Mouse (Mus musculus) left cerebral cortex, adult 9 months (tissue): ENCODE measurements around the gene Padi2.

Experiments
- DNase-seq, 2 experiments: peaks; one replicate each; pipeline ENCODE4 v3.0.0; 2022; ENCODE audit warnings: low spot score in 2 of 2

Padi2 gene

DNA sequence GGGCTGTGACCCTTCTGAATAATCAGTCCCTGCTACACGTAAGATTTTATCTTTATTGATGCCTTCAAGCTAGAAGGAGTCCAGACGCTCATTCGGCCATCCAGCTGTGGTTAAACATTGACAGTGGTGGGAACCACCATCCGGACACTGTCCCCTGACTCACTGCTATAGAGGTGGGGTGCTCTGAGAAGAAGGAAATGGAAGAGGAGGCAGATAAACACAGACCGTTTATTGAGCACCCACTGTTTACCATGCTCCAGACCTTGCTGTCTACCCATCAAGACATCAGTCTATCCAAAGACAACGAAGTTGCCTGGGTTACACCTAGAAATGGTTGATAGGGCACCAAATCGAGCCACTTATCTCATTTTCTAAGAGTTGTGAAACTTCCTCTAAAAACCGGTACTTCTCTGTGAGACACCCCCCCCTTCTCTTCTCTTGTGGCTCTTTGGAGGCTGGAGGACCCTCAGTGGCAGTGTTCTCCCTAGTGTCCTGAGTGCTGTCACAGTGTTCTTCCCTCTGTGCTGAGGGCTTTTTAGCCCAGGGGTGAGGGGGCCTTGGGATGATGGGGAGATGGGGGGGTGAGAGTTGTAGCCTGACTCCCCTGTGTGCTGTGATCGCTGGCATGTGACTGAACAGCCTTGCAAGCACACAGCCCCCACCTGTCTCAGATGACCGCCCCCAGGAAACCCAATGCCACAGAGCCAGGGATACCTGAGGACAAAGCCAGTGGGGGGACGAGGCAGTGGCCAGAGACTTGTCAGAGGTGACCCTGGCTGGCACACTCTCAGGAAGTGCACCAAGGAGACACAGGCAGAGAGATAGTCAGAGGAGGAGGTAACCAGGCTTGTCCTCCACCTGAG lies 14.1 kb downstream of the Padi2 start:
- DNase-seq, result no peak

DNA sequence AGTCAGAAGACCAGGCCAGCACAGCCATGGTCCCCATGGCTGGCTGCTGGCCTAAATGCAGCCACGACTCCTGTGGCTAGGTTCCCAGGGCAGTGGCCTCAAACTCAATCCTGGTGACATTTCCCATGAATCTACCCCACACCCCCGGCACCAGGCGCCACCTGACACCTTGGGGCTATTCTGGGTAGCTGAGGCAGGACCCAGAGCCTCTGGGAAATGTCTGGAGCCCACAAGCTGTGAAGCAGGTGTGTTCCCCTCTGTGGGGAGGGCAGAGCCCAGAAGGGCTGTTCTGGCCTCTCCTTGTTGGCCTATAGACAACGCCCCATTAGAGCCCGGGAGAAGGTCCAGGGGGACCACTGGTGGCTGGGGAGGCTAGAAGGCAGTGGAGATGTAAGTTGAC lies 16.4 kb downstream of the Padi2 start:
- DNase-seq, result no peak

DNA sequence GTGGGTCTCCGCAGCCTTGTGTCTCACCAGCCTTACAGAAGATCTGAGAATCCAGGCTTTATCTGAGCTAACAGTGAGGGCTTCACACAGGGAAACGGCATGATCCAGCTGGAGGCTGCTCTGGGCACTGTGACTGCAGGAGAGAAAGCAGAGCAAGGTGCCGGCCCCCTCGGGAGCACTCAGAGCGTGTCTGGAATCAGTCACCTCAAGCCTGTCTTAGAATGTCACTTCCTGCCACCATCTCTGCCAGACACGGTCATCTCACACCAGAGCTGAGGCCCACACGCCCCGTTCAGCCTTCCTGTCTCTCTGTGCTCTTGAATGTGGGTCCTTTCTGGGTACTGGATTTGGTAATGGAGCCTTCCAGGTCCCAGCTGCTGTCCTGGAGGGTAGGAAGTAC lies 19.5 kb downstream of the Padi2 start:
- no peak for DNase-seq

DNA sequence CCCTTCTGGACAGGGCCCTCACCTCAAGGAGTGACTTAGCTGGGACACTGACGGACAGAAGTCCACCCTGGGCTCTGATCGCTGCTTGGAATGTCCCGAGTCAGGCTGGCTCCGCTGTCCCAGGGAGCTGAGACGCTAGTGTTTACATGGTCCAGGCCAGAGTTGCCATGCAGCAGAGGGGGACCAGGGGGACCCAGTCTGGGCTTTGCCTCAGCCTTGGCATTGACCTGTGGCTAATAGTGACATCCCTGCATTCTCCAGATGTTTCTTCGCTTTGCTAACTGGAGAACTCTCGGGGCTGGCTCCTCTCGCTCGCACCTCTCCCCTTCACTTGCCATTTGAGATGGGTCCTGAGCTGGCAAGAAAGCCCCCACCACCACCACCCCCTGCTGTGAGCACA lies 22.2 kb downstream of the Padi2 start:
- no peak for DNase-seq

DNA sequence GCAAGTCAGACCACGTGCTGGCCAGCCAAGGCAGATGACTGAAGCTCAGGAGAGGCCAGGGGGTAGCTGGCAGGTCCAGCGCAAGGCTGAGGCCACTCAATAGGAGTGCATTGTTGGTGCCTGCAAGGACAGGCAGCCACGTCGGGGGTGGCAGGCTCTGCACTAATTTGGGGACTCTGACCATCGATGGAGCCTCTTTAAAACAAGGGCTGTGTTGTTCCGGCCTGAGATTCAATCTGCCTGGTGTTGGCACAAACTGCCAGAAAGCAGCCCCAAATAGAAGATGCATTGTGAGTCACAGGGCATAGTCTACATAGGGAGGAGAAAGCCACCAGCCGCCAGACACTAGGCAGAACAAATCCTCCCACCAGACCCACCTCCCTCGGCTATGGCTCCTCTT lies 23.6 kb downstream of the Padi2 start:
- DNase-seq, result peak; percentile 78 to 83

DNA sequence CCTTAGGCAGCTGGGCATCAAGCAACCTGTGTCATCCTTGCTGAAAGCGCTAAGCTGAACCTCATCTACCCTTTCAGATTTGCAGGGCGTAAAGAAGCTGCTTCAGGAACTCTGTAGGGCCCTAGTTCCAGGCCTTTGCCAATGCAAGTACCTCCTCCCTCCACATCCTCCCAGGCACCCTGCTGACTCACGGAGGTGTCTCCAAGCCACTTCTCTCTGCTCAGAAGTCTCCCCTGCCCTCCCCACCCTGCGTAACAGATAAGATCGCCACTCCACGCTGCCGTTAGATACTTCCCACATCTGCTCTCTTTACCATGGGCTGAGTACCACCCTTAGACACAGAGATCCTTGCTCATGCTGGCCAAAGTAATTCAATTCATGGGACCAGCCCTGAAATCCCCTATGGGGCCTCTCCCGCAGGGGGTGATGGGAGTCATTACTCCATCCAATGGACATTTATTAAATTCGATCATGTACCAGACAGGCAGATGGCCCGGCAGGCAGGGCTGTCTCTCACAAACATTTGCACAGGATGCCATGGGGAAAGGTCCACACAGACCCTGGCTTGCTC lies 24.8 kb downstream of the Padi2 start:
- no peak for DNase-seq

DNA sequence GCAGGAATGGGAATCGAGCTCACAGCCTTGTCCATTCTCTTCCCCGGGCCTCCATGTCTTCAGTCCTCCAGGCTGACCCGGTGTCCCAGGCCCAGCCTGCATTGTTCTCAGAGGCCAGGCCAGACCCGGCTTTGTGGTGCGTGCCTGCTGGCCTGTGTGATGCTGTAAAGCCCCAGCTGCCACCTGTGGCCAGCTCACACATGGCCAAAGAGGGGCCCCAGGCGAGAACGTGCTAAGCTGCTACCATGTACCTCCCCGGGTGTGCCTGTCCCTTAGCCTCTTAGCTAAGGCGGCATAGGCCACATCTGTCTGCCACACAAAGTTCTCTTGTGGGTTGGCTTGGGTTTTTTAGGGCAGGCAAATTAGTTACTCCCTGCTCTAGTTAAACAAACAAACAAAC lies 29.5 kb downstream of the Padi2 start:
- DNase-seq, result no peak

DNA sequence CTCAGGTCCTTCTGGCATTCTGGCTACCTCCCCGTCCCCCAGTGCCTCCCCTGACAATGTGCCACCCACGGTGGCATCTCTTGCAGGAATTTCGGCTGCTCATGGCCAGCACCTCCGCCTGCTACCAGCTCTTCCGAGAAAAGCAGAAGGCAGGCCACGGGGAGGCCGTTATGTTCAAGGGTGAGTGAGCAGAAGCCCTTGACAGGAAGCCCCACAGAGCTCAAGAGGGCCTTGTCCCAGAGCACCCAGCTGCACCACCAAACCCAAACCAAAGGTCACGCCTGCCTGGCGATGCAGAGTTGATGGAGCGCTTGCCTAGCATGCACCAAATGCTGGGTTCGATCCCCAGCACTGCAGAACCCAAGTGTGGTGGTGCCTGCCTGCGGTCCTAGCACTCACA lies 38.2 kb downstream of the Padi2 start:
- no peak for DNase-seq

DNA sequence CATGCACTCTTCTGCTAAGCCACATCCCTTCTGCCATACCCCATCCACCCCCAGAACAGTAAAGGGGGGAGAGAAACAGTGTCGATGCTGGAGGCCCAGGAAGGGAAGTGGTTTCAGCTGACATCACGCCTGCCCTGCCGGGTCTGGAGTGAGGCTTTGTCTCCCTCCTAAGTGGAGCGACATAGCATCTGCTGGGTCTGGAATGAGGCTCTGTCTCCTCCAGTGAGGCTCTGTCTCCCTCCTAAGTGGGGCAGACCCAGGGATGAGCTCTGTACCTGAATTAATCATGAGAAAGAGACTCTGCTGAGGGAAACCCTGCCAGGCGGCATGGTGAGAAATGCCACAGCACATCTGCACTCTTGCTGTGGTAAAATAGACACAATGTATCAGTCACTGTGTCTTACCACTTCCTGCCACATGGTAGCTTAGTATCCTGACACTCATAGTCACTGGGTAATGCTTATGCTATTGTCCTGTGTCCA lies 38.9 kb downstream of the Padi2 start:
- no peak for DNase-seq

DNA sequence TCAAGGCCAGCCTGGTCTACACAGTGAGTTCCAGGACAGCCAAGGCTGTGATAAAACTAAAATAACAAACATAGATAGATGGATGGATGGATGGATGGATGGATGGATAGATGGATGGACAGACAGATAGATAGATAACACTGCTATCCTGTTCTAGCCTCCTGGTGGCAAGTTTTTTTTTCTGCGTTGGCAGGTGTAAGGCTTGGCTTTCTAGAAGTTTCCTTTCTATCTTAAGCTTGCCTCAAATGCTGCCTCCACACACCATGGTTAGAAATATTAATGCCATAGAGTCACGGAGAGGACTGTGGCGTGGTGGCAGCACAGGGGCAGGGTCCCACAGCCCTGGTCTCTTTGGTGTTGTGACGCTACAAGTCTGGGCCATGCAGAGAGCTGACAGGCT lies 39.4 kb downstream of the Padi2 start:
- DNase-seq, result no peak

DNA sequence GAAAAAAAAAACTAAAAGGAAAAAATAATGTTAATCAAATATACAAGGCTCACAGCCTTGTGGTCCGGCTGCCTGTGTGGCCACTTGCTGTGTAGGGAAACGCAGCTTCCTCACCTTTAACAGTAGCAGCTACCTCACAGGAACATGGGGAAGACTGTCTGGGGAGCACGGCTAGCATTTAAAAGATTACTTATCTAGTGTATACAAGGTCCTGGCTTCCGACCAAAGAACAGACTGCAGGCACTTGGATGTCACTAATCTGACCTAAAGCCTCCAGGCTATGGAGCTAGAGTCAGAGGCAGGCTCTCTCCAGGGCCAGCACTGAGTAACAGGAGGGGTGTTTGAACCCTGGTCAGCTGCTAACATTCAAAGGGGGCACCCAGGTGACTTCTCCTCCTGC lies 39.9 kb downstream of the Padi2 start:
- no peak for DNase-seq

DNA sequence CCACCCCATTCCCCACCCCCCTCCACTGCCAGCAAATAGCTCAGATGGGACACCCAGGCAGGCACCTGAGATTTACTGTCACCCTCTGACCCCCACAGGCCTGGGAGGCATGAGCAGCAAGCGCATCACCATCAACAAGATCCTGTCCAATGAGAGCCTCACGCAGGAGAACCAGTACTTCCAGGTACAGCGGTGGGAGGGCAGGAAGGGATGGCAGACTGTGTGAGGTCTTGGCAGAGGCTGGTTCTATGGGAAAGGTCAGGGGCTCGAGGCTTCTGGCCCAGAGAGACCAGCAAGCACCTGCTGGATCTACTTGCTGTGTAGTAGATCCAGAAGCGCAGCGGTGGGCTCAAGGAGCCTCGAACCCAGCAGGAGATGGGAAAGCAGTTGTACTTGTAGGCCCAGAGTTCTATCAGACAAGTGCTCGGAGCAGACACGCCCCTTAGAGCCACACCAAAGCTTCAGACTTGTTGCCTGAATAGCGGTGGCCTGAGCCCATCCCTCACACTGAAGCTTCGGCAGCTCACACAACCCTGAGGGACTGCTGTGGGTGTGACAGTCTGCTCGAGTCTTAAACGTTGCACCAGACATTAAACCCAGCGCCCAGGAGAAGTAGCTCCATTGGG lies 40.5 kb downstream of the Padi2 start:
- no peak for DNase-seq

DNA sequence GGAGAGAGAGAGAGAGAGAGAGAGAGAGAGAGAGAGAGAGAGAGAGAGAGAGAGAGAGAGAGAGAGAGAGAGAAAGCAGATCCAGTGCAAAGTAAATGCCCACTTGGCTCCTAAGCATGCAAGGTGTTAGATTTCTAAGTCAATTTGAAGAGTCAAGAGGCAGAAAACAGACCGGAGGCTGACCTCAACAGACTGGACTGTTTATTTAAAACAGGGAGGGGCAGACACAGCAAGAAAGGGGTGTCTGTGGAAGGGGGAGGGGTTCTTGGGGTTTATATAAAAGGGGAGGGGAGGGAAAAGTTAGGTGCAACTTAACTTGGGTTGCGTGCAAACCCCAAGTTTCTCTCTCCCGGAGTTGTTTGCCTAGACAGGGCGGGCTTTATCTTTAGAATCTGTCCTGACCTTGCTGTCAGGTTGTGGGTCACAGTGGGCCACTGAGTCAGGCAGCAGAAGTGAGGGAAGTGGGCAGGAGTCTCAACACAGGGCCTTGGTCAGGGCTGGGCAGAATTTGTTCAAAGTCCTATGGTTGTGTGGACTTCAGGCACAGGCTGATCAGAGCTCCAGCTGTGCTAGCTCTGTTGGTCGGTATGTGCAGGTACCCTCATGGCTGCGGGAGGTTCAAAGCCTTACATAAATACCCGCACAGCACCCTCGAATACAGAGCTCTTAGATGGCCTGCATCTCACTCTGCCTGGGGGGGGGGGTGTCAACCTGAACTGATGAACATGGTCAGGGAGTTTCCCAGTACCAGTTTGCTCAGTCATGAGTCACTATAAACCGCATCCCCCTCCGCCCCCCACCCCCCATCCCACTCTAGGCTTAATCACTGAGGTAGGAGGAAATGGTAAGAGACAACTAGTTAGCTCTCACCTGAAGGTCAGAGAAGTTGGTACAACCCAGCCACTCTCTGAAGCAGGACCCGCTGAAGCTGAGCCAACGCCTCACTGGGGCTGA lies 41.6 kb downstream of the Padi2 start:
- no peak for DNase-seq

DNA sequence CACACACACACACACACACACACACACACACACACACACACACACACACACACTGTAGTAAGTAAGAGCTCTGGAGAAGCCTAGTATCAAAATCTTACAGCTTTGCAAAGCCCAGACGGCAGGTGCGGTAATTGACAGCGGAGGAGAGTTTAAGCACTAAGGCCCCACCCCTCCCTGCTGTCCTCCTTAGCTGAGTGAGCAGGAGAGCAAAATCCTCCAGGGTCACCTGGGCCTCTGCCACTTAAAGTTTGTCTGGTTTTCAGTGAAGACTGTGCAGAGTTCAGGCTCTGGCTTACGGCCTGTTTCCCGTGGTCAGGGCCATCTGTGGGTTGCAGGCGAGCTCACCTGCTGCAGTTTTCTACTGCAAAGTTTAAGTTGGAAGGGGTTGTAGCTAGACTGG lies 42.3 kb downstream of the Padi2 start:
- DNase-seq, result no peak

DNA sequence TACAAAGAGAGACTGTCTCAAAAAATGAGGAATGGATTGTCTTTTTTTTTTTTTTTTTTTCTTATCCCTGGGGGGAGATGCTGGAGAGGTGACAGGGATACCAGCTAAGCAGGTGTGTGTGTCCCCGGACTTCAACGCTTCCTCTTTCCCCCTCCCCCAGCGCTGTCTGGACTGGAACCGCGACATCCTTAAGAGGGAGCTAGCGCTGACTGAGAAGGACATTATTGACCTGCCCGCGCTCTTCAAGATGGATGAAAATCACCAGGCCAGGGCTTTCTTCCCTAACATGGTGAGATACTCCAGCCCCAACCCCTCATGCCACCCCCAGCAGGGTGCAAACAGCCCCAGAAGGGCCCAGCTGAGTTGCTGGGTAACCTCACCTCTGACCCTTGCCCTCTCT lies 42.9 kb downstream of the Padi2 start:
- no peak for DNase-seq

DNA sequence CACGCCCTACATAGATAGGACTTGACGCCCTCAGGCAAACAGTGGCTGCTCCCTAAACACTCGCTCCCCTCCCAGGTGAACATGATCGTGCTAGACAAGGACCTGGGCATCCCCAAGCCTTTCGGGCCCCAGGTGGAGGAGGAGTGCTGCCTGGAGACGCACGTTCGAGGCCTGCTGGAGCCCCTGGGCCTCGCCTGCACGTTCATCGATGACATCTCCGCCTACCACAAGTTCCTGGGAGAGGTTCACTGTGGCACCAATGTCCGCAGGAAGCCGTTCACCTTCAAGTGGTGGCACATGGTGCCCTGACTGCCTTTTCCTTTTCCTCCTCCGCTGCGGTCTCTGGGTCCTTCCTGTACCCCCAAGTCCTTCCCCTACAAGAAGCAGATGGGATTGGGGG lies 43.5 kb downstream of the Padi2 start:
- no peak for DNase-seq

DNA sequence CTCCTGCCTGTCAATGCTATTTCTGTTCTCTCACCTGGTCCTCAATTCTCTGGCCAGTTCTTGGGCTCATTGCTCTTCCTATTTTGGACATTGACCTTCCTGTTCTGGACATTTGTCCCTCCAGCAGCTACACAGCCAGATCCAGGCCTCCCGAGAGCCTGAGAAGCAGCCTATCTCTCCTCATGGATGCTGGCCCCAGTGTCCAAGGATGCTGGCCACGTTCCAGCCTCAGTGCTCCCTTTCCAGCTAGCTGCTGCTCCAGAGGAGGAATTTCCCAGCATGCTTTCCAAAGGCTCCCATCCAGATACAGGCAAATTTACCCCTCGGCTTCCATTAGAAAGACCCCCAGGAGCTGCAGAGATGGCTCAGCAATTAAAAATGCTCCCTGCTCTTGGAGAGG lies 44.4 kb downstream of the Padi2 start:
- DNase-seq, result no peak

DNA sequence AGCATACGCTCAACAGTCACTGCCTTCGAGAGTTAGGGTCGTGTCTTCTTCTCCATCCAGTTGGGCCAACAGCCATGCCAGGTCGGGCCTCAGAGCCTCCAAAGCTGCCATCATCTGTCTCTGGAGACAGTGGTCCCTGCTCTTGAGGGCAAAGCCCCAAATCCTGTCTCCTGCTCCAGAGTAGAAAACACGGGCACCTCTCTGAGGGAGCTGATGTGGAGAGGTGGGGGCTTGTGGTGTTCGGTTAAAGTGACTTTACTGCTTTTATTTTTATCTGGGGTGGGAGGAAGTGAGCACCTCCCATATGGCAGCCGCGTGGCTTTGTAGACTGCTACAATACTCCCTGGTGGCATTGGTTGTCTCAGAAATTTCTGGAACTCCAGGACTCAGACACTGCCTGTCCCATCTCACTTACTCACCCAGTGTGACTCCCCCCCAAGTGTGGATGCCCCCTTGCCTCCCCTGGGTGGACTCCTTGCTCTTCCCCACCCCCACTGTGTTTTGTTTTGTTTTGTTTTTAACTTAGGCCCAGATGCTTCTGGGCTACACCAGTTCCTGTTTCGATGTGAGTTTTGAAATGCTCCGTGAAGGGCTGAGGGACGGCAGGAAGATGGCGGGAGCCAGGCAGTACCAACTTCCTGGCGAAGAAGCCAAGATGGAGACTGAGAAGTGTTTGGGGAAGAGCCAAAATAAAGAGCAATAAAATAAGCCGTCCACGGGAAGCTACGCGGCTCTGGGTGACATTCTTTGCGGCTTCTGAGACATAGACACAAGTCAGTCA lies 45.9 kb downstream of the Padi2 start:
- DNase-seq, result no peak

DNA sequence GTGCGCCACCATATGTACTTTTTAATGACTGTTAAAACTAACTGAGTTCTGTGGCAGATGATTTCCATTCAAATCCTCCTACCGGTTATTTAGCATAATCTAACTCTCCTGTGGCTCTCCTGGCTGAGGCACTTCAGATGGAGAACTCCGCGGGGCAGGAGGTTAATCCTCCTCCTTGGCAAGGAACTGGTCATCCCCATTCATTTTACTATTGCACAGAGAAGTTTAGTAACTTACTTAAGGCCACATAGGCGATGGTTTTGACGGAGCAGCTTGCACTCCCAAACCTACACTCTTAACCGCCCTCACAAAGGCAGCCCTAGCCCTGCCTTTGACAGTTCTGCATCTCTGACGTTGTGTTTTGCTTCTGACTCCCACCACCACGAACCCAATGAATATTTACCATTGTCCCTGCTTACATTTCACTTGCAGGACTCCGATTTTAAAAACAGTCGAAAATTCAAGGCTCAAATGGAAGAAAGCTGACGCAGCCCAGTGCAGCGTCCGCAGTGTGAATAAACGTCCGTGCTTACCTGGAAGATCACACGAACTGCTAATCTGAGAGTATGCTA lies 51.1 kb downstream of the Padi2 start:
- DNase-seq, result no peak

DNA sequence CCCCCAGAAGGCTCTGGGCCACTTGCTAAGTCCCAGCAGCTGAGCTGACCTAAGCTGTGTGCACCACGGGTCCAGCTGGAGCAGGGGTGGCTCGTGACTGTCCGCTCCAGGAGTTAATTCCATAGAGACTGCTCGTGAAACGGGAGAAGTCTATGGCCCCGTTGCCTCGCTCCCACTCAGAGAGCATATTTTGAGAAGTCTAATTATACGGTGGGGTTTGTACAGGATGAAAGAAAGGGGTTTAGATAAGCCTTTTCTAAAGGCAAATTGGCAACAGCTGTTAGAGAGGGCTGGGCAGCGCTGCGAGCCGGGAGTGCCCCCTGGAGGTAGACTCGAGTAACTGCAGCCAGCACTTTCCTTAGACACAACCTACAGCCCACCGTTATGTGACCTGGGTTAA lies 51.6 kb downstream of the Padi2 start:
- peak in 1 of 2 experiments; percentile 79 for DNase-seq

DNA sequence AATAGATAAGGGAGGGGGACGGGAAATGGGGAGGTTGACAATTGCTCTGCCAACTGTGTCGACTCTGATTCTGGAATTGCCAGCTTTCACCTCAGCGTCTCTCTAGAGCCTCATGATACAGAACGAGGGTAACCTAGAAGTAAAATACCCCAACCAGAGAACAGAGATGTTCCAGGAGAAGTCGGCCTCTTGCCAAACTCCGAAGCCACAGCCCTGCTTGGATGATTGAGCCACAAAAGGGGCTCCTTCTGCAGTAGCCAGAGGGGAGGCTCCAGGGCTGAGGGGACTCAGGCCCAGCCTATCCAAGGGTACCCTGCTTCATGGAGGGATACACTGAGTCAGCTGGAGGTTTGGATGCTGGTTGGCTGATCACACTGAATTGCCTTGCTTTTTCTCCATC lies 52.2 kb downstream of the Padi2 start:
- no peak for DNase-seq
